Mouse (Mus musculus): Measurements from ENCODE around the gene Gm7579. TPM values are rescaled to one million over a fixed set of nuclear protein-coding genes. Genes with fewer than 3 reads are reported as not detected.

Gene Gm7579
- total RNA-seq, 4 experiments from 2014 or later: not detected

Other genes with a start within 250 kb of the Gm7579 start
- gene Mob2, start 150.8 kb upstream of the Gm7579 start, total RNA-seq (2022): 10 to 100 TPM; 52.8 to 65.8 (median 57.6) TPM
- gene Dusp8, start 116.0 kb upstream of the Gm7579 start, total RNA-seq (2022): 10 to 100 TPM in 3 of 4 experiments, 1 to 10 TPM in 1; 4.6 to 18.1 (median 14.3) TPM
- gene Gm45618, start 91.1 kb upstream of the Gm7579 start, total RNA-seq (2022): not detected
- not detected for gene Gm39115, start 75.8 kb upstream of the Gm7579 start, total RNA-seq (2022)
- gene Gm45337, start 67.3 kb upstream of the Gm7579 start, total RNA-seq (2022): not detected
- not detected for gene Gm29735, start 54.7 kb upstream of the Gm7579 start, total RNA-seq (2022)
- gene Gm4553, start 46.1 kb upstream of the Gm7579 start, total RNA-seq (2022): not detected
- gene Krtap5-2, start 35.9 kb upstream of the Gm7579 start, total RNA-seq (2022): not detected
- gene Gm10153, start 21.5 kb upstream of the Gm7579 start, total RNA-seq (2022): not detected
- gene Krtap5-3, start 10.5 kb upstream of the Gm7579 start, total RNA-seq (2022): not detected
- not detected for gene Krtap5-5, start 18.1 kb downstream of the Gm7579 start, total RNA-seq (2022)
- not detected for gene Gm40460, start 29.2 kb downstream of the Gm7579 start, total RNA-seq (2022)
- not detected for gene Gm2431, start 46.5 kb downstream of the Gm7579 start, total RNA-seq (2022)
- gene Gm4559, start 62.5 kb downstream of the Gm7579 start, total RNA-seq (2022): not detected
- not detected for gene Krtap5-1, start 85.3 kb downstream of the Gm7579 start, total RNA-seq (2022)
- not detected for gene Krtap5-4, start 91.7 kb downstream of the Gm7579 start, total RNA-seq (2022)
- 1 to 10 TPM; 2.7 to 7.8 (median 5.3) TPM for gene Ifitm10, start 161.9 kb downstream of the Gm7579 start, total RNA-seq (2022)
- 10 to 100 TPM in 3 of 4 experiments, 1 to 10 TPM in 1; 9.0 to 16.1 (median 11.0) TPM for gene Gm49369, start 170.8 kb downstream of the Gm7579 start, total RNA-seq (2022)
- gene Ctsd, start 176.2 kb downstream of the Gm7579 start, total RNA-seq (2022): 1,000 to 10,000 TPM in 2 of 4 experiments, 100 to 1,000 TPM in 2; 808 to 1,559 (median 1,212) TPM
- gene Syt8, start 223.0 kb downstream of the Gm7579 start, total RNA-seq (2022): 1 to 10 TPM in 1 of 4 experiments, not detected in 3; 1.2 TPM
- gene Tnni2, start 229.9 kb downstream of the Gm7579 start, total RNA-seq (2022): 1 to 10 TPM in 1 of 4 experiments, under 1 TPM in 3; 0.43 to 1.1 (median 0.85) TPM
- 10 to 100 TPM; 18.1 to 31.9 (median 21.4) TPM for gene Lsp1, start 248.9 kb downstream of the Gm7579 start, total RNA-seq (2022)

Measured in adrenal gland, adult 8-10 months (tissue).